Mouse (Mus musculus): ENCODE measurements around the gene Hmgcl. TPM values are rescaled to one million over a fixed set of nuclear protein-coding genes. Genes with fewer than 3 reads are reported as not detected.

Gene Hmgcl
- total RNA-seq (2023): 26.1 to 32.4 TPM (median 28.2 TPM) in 4 replicates

GRCm38 (mm10) chr4:135946278-135946658, at the start of gene Hmgcl:
Hmgcl (plus strand) TSS chr4:135946448.

GRCm38 (mm10) chr4:135920304-135921241, 25.7 kb upstream of the Hmgcl start, which contains the start of gene Fuca1:
Fuca1 (plus strand) TSS chr4:135920735.

GRCm38 (mm10) chr4:135963457-135964193, 17.4 kb downstream of the Hmgcl start, which contains the start of gene Gale:
Gale (plus strand) TSS chr4:135963727.

GRCm38 (mm10) chr4:135972556-135972906, 26.3 kb downstream of the Hmgcl start, which contains the start of gene Lypla2:
Lypla2 (minus strand) TSS chr4:135972626.

GRCm38 (mm10) chr4:135986943-135987710, 40.9 kb downstream of the Hmgcl start, which contains the start of gene Pithd1:
Pithd1 (minus strand) TSS chr4:135987264.

Other genes with a start within 250 kb of the Hmgcl start
- not detected in 4 replicates for gene Il22ra1, start 218.3 kb upstream of the Hmgcl start, total RNA-seq (2023)
- gene Myom3, start 186.7 kb upstream of the Hmgcl start, total RNA-seq (2023): not detected in 4 replicates
- 197 to 207 TPM (median 201 TPM) in 4 replicates for gene Srsf10, start 90.7 kb upstream of the Hmgcl start, total RNA-seq (2023)
- 128 to 142 TPM (median 134 TPM) in 4 replicates for gene Pnrc2, start 72.6 kb upstream of the Hmgcl start, total RNA-seq (2023)
- 212 to 230 TPM (median 216 TPM) in 4 replicates for gene Cnr2, start 51.1 kb upstream of the Hmgcl start, total RNA-seq (2023)
- gene Fuca1, start 25.7 kb upstream of the Hmgcl start, total RNA-seq (2023): 144 to 193 TPM (median 168 TPM) in 4 replicates
- gene Gale, start 17.3 kb downstream of the Hmgcl start, total RNA-seq (2023): 6.8 to 16.5 TPM (median 8.2 TPM) in 4 replicates
- gene Lypla2, start 26.2 kb downstream of the Hmgcl start, total RNA-seq (2023): 97.5 to 106 TPM (median 100 TPM) in 4 replicates
- gene Pithd1, start 40.8 kb downstream of the Hmgcl start, total RNA-seq (2023): 30.1 to 39.6 TPM (median 35.5 TPM) in 4 replicates
- gene Eloa, start 75.3 kb downstream of the Hmgcl start, total RNA-seq (2023): 39.3 to 43.0 TPM (median 40.3 TPM) in 4 replicates
- 835 to 1,011 TPM (median 876 TPM) in 4 replicates for gene Rpl11, start 107.0 kb downstream of the Hmgcl start, total RNA-seq (2023)
- gene Id3, start 197.0 kb downstream of the Hmgcl start, total RNA-seq (2023): 36.7 to 42.4 TPM (median 37.6 TPM) in 4 replicates
- 29.3 to 34.5 TPM (median 32.2 TPM) in 4 replicates for gene E2f2, start 225.9 kb downstream of the Hmgcl start, total RNA-seq (2023)